Mouse (Mus musculus) adrenal gland, adult 2 months (tissue): ENCODE measurements at regions not wholly inside any gene's neighbourhood (a gene's known extent, or its start where the extent isn't known, plus 50 kb on each side); places are given as distances from the start of the nearest gene placed in this dataset.
A peak's percentile ranks its signal among the peaks of the same experiment; 100 is the strongest.

Source experiments
- DNase-seq: peaks from one replicate; pipeline ENCODE4 v3.0.0; 2021

GRCm38 (mm10) chr17:65193341-65193740 is 347.2 kb downstream of the Tmem232 start:
- DNase-seq, result no peak

GRCm38 (mm10) chr17:65192432-65193059 is 348.0 kb downstream of the Tmem232 start:
- DNase-seq, result no peak

DNA sequence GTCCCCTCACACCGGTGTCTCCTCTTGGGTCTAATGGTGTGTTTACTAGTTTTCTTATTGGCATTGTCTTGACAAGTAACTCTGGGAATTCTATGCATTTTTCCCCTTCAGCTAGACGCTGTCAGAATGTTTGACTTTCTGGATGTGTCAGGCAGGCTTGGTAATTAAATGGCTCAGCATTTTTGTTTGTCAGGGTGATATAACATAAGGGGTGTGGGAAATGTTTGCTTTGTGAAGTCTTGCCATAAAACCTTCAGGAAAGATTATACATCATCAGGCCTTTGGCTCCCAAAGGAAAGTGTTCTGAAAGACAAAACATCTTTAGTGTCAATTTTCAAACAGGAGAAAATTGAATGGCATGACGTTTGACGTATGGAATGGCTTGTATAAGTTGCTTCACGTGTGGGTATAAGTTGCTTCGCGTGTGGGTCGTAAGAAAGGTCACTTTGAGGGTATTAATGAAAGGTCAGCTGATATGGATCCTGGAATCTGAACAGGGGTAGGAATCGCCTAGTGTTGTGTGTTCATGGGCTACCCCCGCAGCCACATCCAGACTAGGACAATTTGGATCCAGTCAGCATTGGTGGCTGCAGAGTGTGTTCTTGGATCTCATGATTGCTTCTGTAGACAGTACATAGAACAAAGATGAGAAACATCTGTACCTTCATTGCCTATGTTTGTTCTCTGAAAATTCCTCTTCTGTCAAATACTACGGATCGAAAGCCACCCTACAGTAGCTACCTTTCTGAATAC is 349.6 kb downstream of the Tmem232 start:
- DNase-seq, result no peak

GRCm38 (mm10) chr17:65181164-65181563 is 345.3 kb upstream of the 4930583I09Rik start:
- no peak for DNase-seq

DNA sequence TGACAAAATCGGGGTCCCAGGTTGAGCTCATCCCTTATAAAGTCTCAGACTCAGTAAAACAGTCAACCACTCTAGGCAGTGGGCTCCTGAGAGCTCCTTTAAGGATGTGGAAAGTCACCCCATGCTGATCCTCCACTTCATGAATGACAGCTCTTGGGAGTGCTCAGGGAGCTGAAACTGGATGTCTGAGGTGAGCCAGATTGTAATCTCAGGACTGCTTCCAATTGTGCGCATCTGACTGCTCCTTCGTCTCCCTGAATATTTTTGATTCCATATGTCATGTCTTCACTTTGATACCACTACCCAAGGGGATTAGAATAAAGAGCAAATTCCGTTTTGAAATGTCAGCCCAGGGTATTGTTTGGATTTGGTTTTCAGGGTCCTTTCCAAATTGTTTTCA is 339.9 kb upstream of the 4930583I09Rik start:
- DNase-seq, result no peak

GRCm38 (mm10) chr17:65174114-65174513 is 338.2 kb upstream of the 4930583I09Rik start:
- DNase-seq, result no peak

DNA sequence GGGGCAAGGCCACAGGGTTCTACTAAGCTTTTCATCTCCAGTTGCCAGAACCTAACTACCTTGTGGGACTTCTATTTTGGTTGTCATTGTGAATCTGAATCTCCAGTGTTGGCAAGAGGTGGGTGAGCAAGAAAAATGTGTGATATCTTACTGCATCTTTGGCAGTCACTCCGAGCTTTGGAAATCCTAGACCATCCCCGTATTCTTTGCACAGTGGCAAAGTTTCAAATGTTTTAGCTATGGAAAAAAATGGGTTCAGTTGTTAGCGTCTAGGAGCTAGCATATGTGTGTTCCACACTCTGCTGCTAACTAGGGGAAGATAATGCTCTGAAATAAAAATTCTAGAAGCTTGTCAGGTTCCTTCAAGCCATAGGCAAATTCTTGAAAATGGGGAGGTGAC is 337.4 kb upstream of the 4930583I09Rik start:
- no peak for DNase-seq

DNA sequence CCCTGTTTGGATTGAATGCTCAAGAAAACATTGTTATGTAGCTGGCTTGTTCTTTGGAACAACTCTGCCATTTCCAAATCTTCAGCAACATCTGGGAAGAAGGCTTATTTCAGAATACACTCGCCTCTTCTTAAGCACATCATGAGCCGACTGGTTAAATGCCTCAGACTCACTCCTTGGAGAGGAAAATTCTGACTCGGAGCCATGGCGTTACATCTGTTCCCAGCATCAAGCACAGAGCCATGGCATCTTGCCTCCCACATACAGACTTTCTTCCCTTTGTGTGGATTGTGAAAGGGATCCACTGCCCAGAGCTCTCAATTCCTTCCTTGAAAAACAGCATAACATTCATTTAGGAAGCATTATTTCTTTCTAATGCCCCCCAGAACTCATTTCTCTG is 334.8 kb upstream of the 4930583I09Rik start:
- DNase-seq, result no peak

DNA sequence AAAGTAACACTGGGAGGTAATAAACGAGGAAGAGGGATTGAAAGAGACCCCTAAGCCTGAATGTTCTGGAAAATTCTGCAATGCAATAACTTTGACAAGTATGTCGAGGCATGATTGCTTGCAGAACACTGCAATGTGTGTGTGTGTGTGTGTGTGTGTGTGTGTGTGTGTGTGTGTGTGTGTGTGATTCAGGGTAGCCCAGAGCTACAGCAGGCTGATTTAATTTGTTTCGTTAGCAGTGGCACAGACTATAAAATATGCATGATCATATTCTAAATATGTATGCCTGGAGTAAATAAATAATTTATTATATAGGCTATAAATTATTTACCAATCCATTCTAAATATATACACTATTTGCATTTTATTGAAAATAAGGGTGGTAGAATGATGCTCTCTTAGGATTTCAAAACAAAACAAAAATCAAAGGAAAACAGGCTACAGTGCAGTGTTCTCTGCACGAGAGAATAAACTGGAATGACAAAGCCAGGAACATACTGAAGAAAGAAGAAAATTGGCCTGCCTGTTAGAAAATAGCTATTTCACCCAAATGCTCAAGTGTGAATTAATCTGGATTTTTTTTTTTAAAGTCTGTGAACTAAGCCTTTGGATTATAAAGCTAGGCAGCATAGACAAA is 334.2 kb upstream of the 4930583I09Rik start:
- no peak for DNase-seq

- DNase-seq, result peak; percentile 13
Measured at GRCm38 (mm10) chr17:65146376-65146775, 310.5 kb upstream of the 4930583I09Rik start.

- DNase-seq, result peak; percentile 7
Measured at GRCm38 (mm10) chr17:65114651-65115050, 278.8 kb upstream of the 4930583I09Rik start.

GRCm38 (mm10) chr17:65113121-65113520 is 277.2 kb upstream of the 4930583I09Rik start:
- DNase-seq, result peak; percentile 3

GRCm38 (mm10) chr17:65105622-65106021 is 269.8 kb upstream of the 4930583I09Rik start:
- no peak for DNase-seq

- no peak for DNase-seq
Measured at GRCm38 (mm10) chr17:65101157-65101556, 265.3 kb upstream of the 4930583I09Rik start.

- DNase-seq, result no peak
Measured at GRCm38 (mm10) chr17:65082249-65082648, 246.4 kb upstream of the 4930583I09Rik start.

DNA sequence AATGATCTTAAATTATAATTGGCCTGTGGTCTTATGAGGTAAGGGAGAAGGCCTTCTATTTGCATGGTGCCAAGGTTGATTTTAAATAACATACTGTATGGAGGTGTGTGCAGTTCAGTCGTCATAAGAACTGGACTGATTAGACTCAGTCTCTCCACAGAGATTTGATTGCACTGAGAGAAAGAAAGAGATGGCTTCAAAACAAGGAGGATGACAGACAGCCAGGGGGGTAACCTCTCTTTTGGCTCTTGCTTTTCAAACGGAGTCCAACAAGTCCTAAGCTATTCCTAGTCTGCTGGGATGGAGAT is 245.9 kb upstream of the 4930583I09Rik start:
- DNase-seq, result no peak

DNA sequence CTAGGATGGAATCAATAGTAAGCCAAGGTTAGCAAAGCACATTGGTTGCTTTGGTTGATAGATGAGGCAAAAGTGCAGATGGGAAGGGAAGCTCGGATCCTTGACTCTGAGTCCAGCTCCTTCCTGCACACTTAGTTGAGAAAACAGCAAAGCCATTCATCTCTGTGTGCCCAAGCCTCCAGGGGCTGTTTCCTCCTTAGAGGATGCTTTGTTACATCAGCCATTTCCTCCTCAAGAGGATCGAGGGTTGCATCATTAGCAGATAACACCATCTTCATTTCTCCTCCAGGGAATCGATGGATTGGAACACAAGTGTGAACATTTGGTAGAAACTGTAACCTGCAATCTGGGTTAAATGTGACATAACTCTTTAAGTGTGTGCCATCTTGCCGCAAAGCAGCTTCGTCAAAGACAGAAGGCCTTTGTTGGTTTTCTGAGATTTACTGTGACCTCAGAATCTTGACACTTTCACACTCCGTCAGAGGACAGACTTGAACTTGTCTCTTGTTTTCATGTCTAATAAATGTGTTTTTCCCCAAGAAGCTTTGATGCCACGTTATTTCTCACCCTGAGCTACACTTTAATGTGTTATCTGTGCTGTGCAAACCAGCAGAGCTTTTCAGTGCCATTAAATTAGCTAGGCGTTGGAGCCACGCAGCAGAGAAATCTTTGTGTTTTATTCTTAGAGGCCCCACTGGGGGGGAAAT is 245.4 kb upstream of the 4930583I09Rik start:
- no peak for DNase-seq

- DNase-seq, result no peak
Measured at GRCm38 (mm10) chr17:65074878-65075277, 239.0 kb upstream of the 4930583I09Rik start.

GRCm38 (mm10) chr17:65071114-65071513 is 235.2 kb upstream of the 4930583I09Rik start:
- DNase-seq, result peak; percentile 3

DNA sequence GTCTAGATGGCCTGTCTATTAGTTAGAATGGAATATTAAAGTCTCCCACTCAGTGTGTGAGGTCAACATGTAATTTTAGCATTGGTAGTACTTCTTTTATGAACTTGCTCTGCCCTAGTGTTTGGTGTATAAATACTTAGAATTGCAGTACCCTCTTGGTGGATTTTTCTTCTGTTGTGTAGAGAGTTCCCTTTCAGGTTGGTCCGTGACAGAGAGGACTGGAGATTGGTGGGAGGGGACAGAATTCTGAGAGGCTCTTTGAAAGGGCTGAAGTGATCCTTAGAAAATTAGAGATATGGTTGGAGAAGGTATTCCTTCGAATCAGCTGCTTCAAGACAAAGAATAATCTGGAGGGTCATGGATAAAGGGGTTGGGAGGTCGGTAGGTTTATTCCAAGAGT is 230.3 kb upstream of the 4930583I09Rik start:
- DNase-seq, result no peak

DNA sequence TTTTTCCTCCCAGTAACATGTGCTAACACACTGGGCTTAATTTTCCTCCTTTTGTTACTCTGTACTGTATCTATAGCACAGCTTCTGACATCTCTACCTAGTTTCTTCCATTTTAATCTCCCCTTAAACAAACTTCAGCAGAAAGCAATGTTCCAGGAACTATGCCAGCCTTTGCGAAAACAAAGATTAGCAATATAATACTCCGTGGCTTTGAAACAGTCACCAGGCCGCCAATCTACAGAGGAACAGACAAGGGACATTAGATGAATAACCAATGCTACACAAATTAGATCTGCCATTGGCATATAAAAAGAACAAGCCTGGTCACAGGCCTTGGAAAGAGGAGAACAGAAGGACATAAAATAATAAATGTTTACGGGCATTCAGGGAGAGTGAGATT is 220.2 kb upstream of the 4930583I09Rik start:
- DNase-seq, result no peak

DNA sequence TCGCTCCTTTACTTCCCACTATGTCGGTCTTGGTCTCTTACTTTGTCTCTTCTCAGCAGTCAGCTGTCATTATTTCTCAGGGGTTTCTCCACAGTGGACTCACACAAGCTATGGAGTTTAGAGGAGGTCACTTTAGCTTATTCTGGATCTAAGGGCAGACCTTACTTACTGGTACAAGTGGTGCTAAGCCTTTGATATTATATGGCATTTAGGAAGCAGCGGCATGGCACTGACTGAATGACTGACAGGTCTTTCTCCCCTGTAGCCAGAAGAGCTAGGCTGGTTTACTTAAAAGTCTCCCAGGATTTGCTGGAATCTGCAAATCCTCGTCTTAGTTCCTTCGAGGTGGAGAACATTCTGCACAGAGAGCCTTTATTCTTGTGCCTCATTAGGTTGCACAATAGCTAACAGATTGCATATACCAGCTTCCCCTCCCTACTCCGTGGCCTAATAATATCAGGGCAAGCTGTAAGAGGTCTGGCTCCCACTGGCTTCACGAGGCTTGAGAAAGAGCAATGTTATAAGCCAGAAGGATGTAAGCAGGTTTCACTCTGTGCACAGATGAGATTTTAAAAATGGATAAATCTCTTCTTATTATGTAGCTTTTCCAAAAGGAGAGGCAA is 214.1 kb upstream of the 4930583I09Rik start:
- DNase-seq, result peak; percentile 8
